Mouse (Mus musculus): Measurements from ENCODE around the gene Ttc32. TPM values are rescaled to one million over a fixed set of nuclear protein-coding genes. Genes with fewer than 3 reads are reported as not detected.

Ttc32 gene
- polyA plus RNA-seq, 1 experiment from 2014 or later, result 23.2 TPM

Other genes with a start within 250 kb of the Ttc32 start
- gene Laptm4a, start 108.3 kb upstream of the Ttc32 start, polyA plus RNA-seq (2016; fragmentation: Nextera tagmentation; extraction: Ambion mirVana), result 144 and 174 TPM in 2 replicates
- 2.7 and 4.7 TPM in 2 replicates for gene Matn3, start 82.1 kb upstream of the Ttc32 start, polyA plus RNA-seq (2016; fragmentation: Nextera tagmentation; extraction: Ambion mirVana)
- 24.7 and 26.8 TPM in 2 replicates for gene Wdr35, start 56.1 kb upstream of the Ttc32 start, polyA plus RNA-seq (2016; fragmentation: Nextera tagmentation; extraction: Ambion mirVana)

Data from midbrain, embryonic 10.5 days (tissue).